Mouse (Mus musculus) cerebellum, postnatal 4 days (tissue): Measurements from ENCODE around the gene Gm20388.
A peak's percentile ranks its signal among the peaks of the same experiment; 100 is the strongest.
"Not testable (repeated sequence)": the region's sequence is repeated elsewhere in the genome, so short reads cannot be mapped to it uniquely, and the experiment has no call there.

Experiments used
- DNase-seq, 2 experiments: peaks; one replicate each; pipeline ENCODE4 v3.0.0; 2022; ENCODE audit warnings: low spot score in 2 of 2, mixed read lengths in 1 of 2

The Gm20388 gene

GRCm38 (mm10) chr8:123428939-123429721 is 3518.5 kb downstream of the Gm20388 start:
- DNase-seq = no peak

GRCm38 (mm10) chr8:123429722-123430013 is 3519.0 kb downstream of the Gm20388 start:
- not testable (repeated sequence) for DNase-seq

GRCm38 (mm10) chr8:123430936-123431335 is 3520.3 kb downstream of the Gm20388 start:
- DNase-seq = not testable (repeated sequence)

- DNase-seq = no peak
Measured at GRCm38 (mm10) chr8:123431616-123432365, 3521.2 kb downstream of the Gm20388 start.

GRCm38 (mm10) chr8:123432381-123432780 is 3521.7 kb downstream of the Gm20388 start:
- DNase-seq = no peak

GRCm38 (mm10) chr8:123433241-123433974 is 3522.8 kb downstream of the Gm20388 start:
- DNase-seq = not testable (repeated sequence)

GRCm38 (mm10) chr8:123441788-123442187 is 3531.1 kb downstream of the Gm20388 start:
- no peak for DNase-seq

- DNase-seq = no peak
Measured at GRCm38 (mm10) chr8:123442351-123442750, 3531.7 kb downstream of the Gm20388 start.

- DNase-seq = peak; percentile 90 to 95
Measured at GRCm38 (mm10) chr8:123442871-123443575, 3532.4 kb downstream of the Gm20388 start.

GRCm38 (mm10) chr8:123443576-123443921 is 3532.9 kb downstream of the Gm20388 start:
- no peak for DNase-seq

GRCm38 (mm10) chr8:123444131-123444530 is 3533.5 kb downstream of the Gm20388 start:
- DNase-seq = no peak

GRCm38 (mm10) chr8:123445981-123446380 is 3535.3 kb downstream of the Gm20388 start:
- DNase-seq = no peak

GRCm38 (mm10) chr8:123446799-123447198 is 3536.2 kb downstream of the Gm20388 start:
- DNase-seq = no peak

GRCm38 (mm10) chr8:123450783-123451182 is 3540.1 kb downstream of the Gm20388 start:
- no peak for DNase-seq

- not testable (repeated sequence) for DNase-seq
Measured at GRCm38 (mm10) chr8:123451747-123452146, 3541.1 kb downstream of the Gm20388 start.

GRCm38 (mm10) chr8:123452149-123452548 is 3541.5 kb downstream of the Gm20388 start:
- no peak for DNase-seq

GRCm38 (mm10) chr8:123453291-123453690 is 3542.7 kb downstream of the Gm20388 start:
- no peak for DNase-seq

- no peak for DNase-seq
Measured at GRCm38 (mm10) chr8:123453951-123454350, 3543.3 kb downstream of the Gm20388 start.

- DNase-seq = no peak
Measured at GRCm38 (mm10) chr8:123454559-123454958, 3543.9 kb downstream of the Gm20388 start.

GRCm38 (mm10) chr8:123463651-123464050 is 3553.0 kb downstream of the Gm20388 start:
- no peak for DNase-seq

- no peak for DNase-seq
Measured at GRCm38 (mm10) chr8:123467476-123467875, 3556.8 kb downstream of the Gm20388 start.

- DNase-seq = not testable (repeated sequence)
Measured at GRCm38 (mm10) chr8:123472991-123473390, 3562.3 kb downstream of the Gm20388 start.
